Mouse (Mus musculus) retina, adult 2 months (tissue): Measurements from ENCODE around the gene Ogfrl1.
A peak's percentile ranks its signal among the peaks of the same experiment; 100 is the strongest.

Source experiments
- DNase-seq: peaks from one replicate; pipeline ENCODE4 v3.0.0-alpha.2; 2012; ENCODE audit warnings: low read depth, low spot score

Ogfrl1 gene

DNA sequence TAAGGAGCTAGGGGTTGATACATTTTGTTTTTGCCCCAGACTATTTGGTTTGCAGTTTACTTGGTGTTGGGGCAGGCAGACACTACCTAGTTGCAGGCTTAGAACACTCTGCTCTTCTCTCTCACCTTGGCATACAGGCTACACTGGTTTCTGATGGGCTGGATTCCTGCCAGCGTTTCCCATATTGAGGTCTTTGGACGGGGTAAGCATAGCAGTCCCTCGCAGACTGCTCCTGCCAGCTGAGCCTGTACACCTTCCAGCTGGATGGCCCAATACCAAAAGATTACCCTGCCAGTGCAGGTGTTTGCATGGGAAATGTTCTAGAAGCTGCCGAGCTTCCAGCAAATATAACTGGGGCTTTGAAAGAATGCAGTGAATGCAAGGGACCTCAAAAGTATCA lies 45.8 kb downstream of the Ogfrl1 start:
- DNase-seq = no peak

DNA sequence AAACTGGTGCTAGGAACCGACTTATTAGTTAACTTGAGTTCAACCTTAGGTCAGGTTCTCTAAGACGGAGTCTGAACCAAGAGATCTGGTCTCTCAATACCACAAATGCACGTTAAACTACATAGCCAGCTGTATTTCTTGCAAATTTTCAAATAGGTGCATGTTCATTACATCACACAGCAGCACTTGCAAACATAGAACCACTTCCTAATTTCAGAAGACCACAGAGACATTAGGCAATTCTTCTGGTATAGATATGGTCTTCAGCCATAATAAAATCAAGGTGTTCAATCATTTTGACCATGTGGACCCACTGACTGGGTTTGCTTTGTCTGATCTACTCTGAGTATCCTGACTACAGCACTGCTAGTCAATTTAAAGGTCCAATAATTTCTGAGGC lies 51.9 kb downstream of the Ogfrl1 start:
- no peak for DNase-seq

DNA sequence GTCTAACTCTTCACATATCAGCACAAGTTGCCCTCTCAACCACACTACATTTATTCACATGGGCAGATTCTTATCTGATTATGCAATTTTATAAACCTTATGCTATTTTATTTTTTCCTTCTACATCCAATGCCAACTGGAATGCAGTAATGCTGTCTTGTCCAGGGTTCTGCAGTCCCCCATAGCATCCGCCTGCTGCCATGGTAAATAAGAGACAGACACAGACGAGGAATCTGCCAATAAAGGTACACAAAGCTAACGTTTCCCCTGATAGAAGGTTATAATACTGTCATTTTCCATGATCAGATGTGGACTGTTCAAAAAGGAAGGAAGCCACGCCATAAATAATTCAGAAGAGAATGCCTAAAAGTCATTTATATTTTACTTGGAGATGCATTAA lies 54.7 kb downstream of the Ogfrl1 start:
- DNase-seq = no peak

DNA sequence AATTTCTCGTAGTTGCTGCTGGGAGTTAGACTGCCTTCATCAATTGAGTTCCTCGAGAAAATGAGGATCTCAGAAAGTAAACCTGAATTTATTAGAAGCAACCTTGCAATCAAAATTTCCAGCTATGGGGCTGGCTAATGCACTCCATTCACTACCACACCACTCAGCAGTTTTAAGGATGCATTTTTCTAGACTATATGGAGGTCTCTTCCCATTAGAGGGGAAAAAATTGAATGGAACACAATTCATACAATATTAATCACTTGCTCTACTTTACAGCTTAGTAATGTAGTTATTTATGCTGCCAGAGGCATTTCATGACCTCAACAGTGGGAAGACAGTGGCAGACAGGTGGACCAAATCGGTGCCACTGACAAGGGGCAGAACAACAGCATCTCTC lies 55.3 kb downstream of the Ogfrl1 start:
- DNase-seq = no peak

DNA sequence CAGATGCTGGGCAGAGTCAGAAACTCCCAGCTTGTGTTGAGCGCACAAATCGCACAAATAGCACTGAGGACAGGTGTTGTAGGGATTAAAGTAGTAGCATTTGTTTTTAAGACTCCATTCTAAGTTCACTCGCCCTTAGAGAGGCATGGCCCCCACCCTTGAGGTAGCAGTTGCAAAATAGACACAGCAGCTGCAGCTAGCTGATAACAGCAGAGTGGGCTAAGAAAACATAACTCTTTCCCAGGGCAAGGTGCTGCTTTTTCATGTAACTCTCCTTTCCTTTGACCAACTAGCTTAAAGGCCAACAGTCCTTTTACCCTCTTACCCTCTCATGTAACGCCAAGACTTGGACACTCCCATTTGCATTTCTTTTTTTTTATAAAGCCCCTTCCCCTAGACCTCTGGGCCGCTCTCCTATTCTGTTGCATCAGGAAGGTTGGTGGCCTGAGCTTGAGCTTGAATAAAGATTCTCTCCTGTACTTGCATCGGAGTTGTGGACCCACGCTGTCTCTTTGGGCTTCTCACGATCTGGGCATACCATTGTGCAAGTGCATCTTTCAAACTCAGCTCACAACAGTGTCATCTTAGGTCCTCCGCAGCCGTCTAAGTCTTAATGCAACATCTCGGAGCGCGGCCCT lies 61.7 kb downstream of the Ogfrl1 start:
- DNase-seq = no peak

DNA sequence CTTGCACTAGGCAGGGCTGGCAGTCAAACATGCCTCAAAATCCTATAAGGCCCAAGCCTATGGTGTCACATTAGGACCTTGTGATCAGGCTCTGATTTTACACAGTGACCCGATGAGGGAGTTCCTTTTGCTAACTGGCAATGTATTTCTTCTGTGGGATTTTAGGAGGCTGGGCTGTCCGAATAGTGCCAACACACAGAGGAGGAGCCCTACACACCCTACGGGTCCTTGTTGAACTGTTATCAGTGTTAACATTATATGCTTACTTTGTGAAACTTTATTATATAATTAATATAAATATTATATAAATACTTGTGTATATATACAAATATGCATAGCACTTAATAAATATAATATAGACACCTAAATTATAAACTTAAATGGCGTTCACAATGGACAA lies 62.5 kb downstream of the Ogfrl1 start:
- no peak for DNase-seq

DNA sequence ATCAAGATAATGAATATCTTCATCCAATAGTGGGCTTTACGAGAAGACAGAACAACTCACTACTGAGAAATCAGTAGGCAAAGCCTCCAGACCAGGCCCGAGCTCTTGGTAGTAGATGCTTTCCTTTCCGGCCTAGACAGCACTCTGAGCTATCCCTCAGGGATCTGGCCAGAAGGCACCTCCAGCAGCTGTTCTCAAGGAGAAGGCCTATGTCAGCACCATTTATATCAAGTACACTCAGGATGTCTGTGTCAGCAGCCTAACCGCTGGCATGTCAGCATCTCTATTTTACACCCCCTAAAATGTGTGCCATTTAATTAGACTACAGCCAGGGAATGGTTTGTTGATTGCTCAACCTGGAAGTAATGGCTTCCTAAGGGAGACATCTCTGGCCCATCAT lies 65.4 kb downstream of the Ogfrl1 start:
- DNase-seq = no peak

DNA sequence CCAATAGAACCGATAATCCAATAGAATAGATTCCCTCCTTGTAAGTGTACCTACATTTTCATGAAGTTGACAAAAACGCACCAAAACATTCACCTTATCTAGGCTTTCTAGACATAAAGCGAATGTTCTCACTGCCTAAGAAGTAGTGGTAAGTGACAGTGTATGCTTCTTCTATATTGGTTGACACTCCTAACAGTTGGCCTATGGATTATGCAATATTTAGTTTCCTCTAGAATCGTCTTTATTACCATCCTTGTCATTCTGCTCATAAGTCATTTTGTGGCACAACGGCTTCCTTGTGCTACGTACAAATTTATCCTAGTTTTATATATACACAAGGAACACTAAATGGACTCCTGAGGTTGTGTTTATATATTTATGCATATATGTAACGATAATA lies 72.4 kb downstream of the Ogfrl1 start:
- DNase-seq = no peak

DNA sequence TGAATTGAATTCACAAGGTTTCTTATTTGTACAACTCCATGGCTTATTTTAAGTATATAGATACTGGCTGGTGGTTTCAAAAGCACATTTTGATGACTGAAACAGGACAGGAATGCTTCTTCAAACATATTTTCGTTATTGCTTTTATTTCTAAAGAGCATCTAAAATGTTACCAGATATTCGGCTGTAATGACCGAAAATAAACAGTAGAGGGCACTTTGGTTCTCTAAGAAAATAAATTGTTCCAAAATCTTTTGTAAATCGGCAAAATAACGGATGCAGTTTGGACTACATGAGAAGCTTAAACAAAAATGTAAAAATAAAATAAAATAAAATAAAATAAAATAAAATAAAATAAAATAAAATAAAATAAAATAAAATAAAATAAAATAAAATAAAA lies 73.3 kb downstream of the Ogfrl1 start:
- peak; percentile 23 for DNase-seq

DNA sequence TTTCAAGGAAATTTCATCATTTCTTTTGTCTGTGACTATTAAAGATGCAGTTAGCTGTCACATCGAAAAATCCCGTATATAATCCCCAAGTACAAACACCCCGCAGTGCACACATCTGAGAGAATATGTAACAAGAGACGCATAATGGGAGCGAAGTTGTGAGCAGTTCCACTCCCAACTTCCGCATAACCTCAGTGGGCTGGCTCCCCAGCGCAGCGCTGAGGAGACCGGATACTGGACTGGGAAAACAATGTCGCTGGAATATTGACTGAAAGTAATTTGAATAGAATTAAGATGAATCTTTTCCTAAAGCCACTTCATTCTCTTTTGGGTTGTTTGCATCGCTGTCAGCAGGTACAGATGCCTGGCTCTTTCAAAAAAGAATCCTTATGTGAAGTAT lies 74.3 kb downstream of the Ogfrl1 start:
- DNase-seq = no peak

DNA sequence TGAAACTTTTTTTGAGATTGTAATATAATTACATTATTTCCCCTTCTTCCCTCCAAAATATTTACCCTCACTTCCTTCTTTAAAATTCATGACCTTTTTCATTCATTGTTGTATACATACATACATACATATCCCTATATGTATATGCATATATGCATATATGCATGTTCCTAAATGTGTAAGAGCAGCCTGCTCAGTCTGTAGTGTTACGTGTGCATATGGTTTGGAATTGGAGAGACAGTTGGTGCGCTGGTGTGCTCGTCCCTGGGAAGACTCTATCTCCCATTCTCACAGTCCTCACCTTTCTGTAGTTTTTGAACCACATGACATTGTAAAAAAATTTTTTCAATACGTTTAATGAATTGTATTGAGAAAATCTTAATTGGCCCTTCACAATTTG lies 75.4 kb downstream of the Ogfrl1 start:
- no peak for DNase-seq

DNA sequence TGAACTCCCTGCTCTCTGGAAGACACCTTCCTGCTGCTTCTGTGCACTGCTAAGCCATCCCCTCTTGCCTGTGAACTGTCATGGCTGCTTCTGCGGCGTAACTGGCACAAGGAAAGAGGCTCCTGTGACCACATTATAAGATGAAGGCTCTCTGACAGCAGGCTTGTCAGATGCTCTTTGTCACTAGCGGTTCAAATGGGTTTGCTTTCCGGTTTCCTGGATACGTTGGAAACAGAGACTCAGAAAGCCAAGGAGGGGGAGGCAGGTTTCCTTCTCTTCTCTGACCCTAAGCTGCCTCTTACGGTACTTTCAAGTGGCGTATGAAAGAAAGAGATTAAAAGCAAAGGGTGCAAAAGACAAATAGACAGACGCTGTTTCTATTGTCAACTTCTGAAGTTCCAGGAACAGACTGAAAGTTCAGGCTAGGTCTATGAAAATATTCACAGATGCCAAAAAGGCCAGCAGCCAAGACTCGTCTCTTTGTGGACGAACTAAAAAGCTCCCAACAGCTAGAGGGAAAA lies 76.2 kb downstream of the Ogfrl1 start:
- DNase-seq = no peak

DNA sequence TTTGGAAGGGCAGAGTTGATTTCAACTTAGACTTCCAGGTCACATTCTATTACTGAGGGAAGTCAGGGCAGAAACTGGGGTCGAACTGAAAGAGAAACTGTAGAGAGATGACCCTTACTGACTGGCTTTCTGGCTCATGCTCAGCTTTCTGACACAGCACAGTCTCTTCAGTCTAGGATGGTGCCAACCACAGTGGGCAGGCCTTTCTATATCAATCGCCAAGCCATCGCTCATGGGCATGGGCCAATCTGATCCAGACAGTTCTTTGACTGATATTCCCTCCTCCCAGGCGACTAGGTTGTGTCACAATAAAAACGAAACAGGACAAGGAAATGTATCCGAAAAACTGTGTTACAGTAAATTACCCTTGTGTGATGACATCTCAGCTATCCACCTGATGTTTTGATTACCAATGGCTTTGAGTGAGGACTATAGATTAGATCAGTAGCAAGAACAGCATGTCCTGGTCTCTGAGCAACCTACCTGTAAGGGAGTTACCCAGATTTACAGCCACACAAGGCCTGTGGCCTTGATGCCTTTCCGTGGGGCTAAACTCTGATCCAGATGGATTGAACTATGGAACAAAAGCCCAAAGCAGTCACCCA lies 76.9 kb downstream of the Ogfrl1 start:
- no peak for DNase-seq
